Mouse (Mus musculus): ENCODE measurements at regions not wholly inside any gene's neighbourhood (a gene's known extent, or its start where the extent isn't known, plus 50 kb on each side); places are given as distances from the start of the nearest gene placed in this dataset.

DNA sequence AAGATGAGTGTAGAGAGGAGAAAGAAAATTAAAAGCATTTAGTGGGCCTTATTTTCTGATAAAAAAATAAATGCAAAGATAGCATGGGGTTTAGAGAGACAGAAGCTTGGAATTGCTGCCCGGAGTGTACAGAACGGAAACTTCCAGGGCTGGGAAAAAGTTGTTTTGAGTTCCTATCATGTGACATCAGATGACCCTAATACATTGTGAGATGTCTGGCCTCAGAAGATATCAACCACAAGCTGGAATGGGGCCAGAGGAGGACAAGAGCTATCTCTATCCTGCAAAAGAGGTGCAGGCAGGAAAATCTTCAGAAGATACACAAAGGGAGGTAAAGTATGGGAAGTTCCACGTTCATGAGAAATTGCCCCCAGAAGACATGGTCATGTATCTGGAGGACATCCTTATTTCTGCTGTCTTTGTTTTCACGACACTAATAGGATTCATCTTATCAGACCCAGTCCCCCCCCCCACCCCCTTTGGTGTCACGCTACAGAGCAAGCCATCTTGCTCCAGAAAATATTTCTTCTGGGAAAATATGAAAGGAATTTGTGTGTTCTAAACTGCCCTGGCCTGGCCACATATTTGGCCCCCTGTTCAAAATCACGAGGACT is 408.3 kb upstream of the N6amt1 start:
- H3K9me3 ChIP-seq (ENCODE audit: control insufficient read depth, low read length) = no peaks in the 10 kb centered on the region
- WGBS = 80% methylated on average over 6 of the region's 6 CpGs
- DNase-seq (ENCODE audit: low spot score) = no peak
- no peak overlapping the region for H3K27ac ChIP-seq (replicated peaks; ENCODE audit: low read depth, low read length)
- H3K36me3 ChIP-seq (ENCODE audit: control insufficient read depth, insufficient read depth, low read length) = no peaks in the 10 kb centered on the region
- no peak for TF ChIP-seq POLR2A (IDR thresholded peaks at IDR 0.05; ENCODE audit: borderline replicate concordance, extremely low read depth, insufficient read depth, insufficient read length)
- H3K4me3 ChIP-seq (replicated peaks; ENCODE audit: low read length) = no peak overlapping the region
- ATAC-seq (ENCODE audit: low FRiP score, low read depth) = no peak
- H3K9ac ChIP-seq (ENCODE audit: low read depth, low read length, severe bottlenecking) = no peak overlapping the region
- H3K27me3 ChIP-seq (ENCODE audit: control insufficient read depth, insufficient read depth, low read length) = no peaks in the 10 kb centered on the region
- H3K4me1 ChIP-seq (ENCODE audit: control insufficient read depth, insufficient read depth, low read length) = no peaks in the 10 kb centered on the region
- no peak overlapping the region for H3K4me2 ChIP-seq (replicated peaks; ENCODE audit: low read depth, low read length, severe bottlenecking)

DNA sequence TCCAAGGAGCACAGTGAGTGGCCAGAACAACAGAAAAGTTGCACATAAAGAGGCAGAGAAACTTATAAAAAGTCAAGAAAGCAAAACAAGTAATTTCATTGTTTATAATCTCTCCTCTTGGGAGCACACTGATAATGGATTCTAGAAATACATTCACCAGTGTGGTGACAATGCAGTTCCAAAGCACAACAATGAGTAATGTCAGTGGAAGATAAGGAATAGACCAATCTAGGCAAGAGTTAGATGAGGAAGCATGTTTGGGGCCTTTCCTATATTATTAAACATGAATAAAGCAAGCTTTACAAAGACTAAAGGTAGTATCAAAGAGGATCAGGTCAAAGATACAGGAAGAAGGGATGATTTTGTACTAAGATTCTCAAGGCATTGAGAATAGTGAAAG is 408.9 kb upstream of the N6amt1 start:
- DNase-seq (ENCODE audit: low spot score) = no peak
- H3K4me1 ChIP-seq (ENCODE audit: control insufficient read depth, insufficient read depth, low read length) = no peaks in the 10 kb centered on the region
- no peak overlapping the region for H3K27ac ChIP-seq (replicated peaks; ENCODE audit: low read depth, low read length)
- H3K4me3 ChIP-seq (replicated peaks; ENCODE audit: low read length) = no peak overlapping the region
- H3K36me3 ChIP-seq (ENCODE audit: control insufficient read depth, insufficient read depth, low read length) = no peaks in the 10 kb centered on the region
- no peak overlapping the region for H3K4me2 ChIP-seq (replicated peaks; ENCODE audit: low read depth, low read length, severe bottlenecking)
- no peaks in the 10 kb centered on the region for H3K27me3 ChIP-seq (ENCODE audit: control insufficient read depth, insufficient read depth, low read length)
- no peak overlapping the region for H3K9ac ChIP-seq (ENCODE audit: low read depth, low read length, severe bottlenecking)
- H3K9me3 ChIP-seq (ENCODE audit: control insufficient read depth, low read length) = no peaks in the 10 kb centered on the region
- no peak for TF ChIP-seq POLR2A (IDR thresholded peaks at IDR 0.05; ENCODE audit: borderline replicate concordance, extremely low read depth, insufficient read depth, insufficient read length)
- no peak for ATAC-seq (ENCODE audit: low FRiP score, low read depth)

DNA sequence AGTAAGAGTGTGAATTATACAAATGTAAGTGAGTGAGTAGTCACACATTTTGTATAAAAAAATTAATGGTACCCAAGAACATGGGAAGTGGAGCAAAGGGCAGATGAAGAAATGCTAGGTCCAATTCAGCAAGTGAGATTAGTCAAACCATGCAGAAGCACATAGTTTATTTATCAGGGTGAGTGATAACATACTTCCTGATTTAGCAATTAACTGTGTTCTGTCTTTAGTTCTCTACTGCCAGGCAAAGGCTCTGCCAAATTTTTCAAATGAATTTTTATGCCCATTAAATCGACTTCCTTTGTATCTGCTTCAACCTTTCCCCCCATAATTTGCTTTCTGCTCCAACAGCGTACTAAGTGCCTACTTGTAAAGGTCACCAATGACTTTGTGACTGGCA is 419.0 kb upstream of the N6amt1 start:
- Histone ChIP-seq H3K27ac (replicated peaks; ENCODE audit: low read depth, low read length) (no peak overlapping the region), H3K4me3 (replicated peaks; ENCODE audit: low read length) (no peak overlapping the region), H3K27me3 (ENCODE audit: control insufficient read depth, insufficient read depth, low read length) (no peaks in the 10 kb centered on the region), H3K9me3 (ENCODE audit: control insufficient read depth, low read length) (no peaks in the 10 kb centered on the region), H3K4me1 (ENCODE audit: control insufficient read depth, insufficient read depth, low read length) (no peaks in the 10 kb centered on the region), H3K4me2 (replicated peaks; ENCODE audit: low read depth, low read length, severe bottlenecking) (no peak overlapping the region), H3K9ac (ENCODE audit: low read depth, low read length, severe bottlenecking) (no peak overlapping the region), H3K36me3 (ENCODE audit: control insufficient read depth, insufficient read depth, low read length) (no peaks in the 10 kb centered on the region)
- ATAC-seq (ENCODE audit: low FRiP score, low read depth) = no peak
- 58% methylated on average over 2 of the region's 2 CpGs for whole genome bisulfite sequencing
- DNase-seq (ENCODE audit: low spot score) = no peak
- no peak for TF ChIP-seq POLR2A (IDR thresholded peaks at IDR 0.05; ENCODE audit: borderline replicate concordance, extremely low read depth, insufficient read depth, insufficient read length)

DNA sequence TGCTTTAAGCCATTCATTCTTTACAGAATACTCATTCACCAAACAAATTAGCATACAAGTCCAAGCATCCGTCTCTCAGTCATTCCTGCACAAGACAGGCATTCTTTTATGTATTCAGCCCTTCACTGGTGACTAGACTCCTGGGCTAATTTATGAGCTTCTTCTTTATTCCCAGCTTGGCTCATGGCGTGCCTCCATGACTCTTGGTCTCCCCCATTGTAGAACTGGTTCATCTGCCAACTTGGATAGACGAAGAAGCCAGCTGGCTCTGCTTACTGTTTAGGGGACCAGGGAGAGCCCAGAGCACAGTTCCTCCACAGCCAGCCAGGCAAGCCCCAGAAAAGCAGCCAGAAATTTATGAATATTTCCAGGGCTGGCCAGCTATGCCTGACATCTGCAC is 421.2 kb upstream of the N6amt1 start:
- Histone ChIP-seq H3K36me3 (ENCODE audit: control insufficient read depth, insufficient read depth, low read length) (no peaks in the 10 kb centered on the region), H3K4me1 (ENCODE audit: control insufficient read depth, insufficient read depth, low read length) (no peaks in the 10 kb centered on the region), H3K9me3 (ENCODE audit: control insufficient read depth, low read length) (no peaks in the 10 kb centered on the region), H3K9ac (ENCODE audit: low read depth, low read length, severe bottlenecking) (no peak overlapping the region), H3K4me2 (replicated peaks; ENCODE audit: low read depth, low read length, severe bottlenecking) (no peak overlapping the region), H3K27me3 (ENCODE audit: control insufficient read depth, insufficient read depth, low read length) (no peaks in the 10 kb centered on the region), H3K27ac (replicated peaks; ENCODE audit: low read depth, low read length) (no peak overlapping the region), H3K4me3 (replicated peaks; ENCODE audit: low read length) (no peak overlapping the region)
- WGBS = 50% methylated on average over 3 of the region's 3 CpGs
- DNase-seq (ENCODE audit: low spot score) (peak; percentile 46), ATAC-seq (ENCODE audit: low FRiP score, low read depth) (no peak; the same call in 1 of the 2 replicates)
- no peak for TF ChIP-seq POLR2A (IDR thresholded peaks at IDR 0.05; ENCODE audit: borderline replicate concordance, extremely low read depth, insufficient read depth, insufficient read length)

DNA sequence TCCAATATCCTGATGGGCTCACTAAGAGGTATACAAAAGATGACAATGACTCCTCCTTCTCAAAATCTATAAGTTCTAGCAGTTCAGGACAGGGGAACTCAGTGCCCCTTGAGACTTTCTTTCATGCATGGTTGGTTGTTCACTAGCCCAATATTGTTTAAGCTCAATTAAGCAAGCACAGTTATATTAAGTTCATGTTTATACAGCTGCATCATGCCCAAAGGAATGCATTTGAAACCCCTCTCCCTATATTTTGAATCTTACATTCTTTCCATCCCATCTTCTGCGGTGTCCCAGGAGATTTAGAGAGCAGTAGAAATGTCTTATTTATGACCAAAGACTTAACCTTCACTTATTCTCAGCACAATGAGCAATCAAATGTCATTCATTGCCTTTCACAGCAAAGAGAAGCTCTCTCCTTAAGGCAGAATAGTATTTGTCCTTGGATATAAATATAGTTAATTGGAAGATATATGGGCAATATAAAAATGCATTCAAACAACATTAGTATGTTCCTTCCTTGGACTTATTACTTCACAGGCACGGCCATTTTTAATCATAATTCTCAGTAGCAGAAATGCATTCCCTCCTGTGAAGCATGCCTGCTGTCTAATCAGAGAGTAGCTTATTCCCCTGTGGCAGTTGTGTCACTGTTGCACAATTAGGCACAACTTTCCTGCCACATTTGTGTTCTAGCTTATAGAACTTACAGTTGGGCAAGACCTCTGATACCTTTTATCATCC is 455.8 kb upstream of the N6amt1 start:
- ATAC-seq (ENCODE audit: low FRiP score, low read depth) (no peak), DNase-seq (ENCODE audit: low spot score) (no peak)
- WGBS = 81% methylated on average over 2 of the region's 2 CpGs
- TF ChIP-seq POLR2A (IDR thresholded peaks at IDR 0.05; ENCODE audit: borderline replicate concordance, extremely low read depth, insufficient read depth, insufficient read length) = no peak
- Histone ChIP-seq H3K27me3 (ENCODE audit: control insufficient read depth, insufficient read depth, low read length) (no peaks in the 10 kb centered on the region), H3K9ac (ENCODE audit: low read depth, low read length, severe bottlenecking) (no peak overlapping the region), H3K4me2 (replicated peaks; ENCODE audit: low read depth, low read length, severe bottlenecking) (no peak overlapping the region), H3K27ac (replicated peaks; ENCODE audit: low read depth, low read length) (no peak overlapping the region), H3K4me3 (replicated peaks; ENCODE audit: low read length) (no peak overlapping the region), H3K36me3 (ENCODE audit: control insufficient read depth, insufficient read depth, low read length) (no peaks in the 10 kb centered on the region), H3K9me3 (ENCODE audit: control insufficient read depth, low read length) (no peaks in the 10 kb centered on the region), H3K4me1 (ENCODE audit: control insufficient read depth, insufficient read depth, low read length) (no peaks in the 10 kb centered on the region; the same call in 1 of the 2 replicates)

Data from limb, embryonic 14.5 days (tissue).